Mouse (Mus musculus) cortical plate, adult 2 months (tissue): ENCODE measurements around the gene Itpripl2. TPM values are rescaled to one million over a fixed set of nuclear protein-coding genes. Genes with fewer than 3 reads are reported as not detected.

Experiments
- H3K27ac ChIP-seq: fragments of 200-500 bp; 2 replicates; pipeline ENCODE4 v1.5.1; 2012; ENCODE audit warnings: low read length, control low read depth, inconsistent platforms; ENCODE audit not compliant: insufficient read depth
- H3K4me1 ChIP-seq: fragments of 200-500 bp; 2 replicates; pipeline ENCODE4 v1.6.1; 2011; ENCODE audit warnings: low read length; ENCODE audit not compliant: control insufficient read depth, insufficient read depth
- H3K4me3 ChIP-seq: fragments of 200-500 bp; 2 replicates; pipeline ENCODE4 v1.5.1; 2011; ENCODE audit warnings: mild to moderate bottlenecking, low read length, control low read depth; ENCODE audit not compliant: insufficient read depth
- CTCF ChIP-seq: fragments of 200-500 bp; IDR thresholded peaks from 2 replicates; pipeline ENCODE4 v1.5.1; 2011; ENCODE audit warnings: mild to moderate bottlenecking, control low read depth, low read length; ENCODE audit not compliant: insufficient read depth; ENCODE audit errors: extremely low read depth
- POLR2A ChIP-seq: fragments of 200-500 bp; IDR thresholded peaks from 2 replicates; pipeline ENCODE4 v1.6.1; 2011; ENCODE audit warnings: mild to moderate bottlenecking, low read length, control low read depth; ENCODE audit not compliant: insufficient read depth; ENCODE audit errors: extremely low read depth
- polyA plus RNA-seq: library from polyadenylated mRNA; depleted of rRNA; stranded (reverse); fragments of >200 nt; gene quantifications from 2 replicates; pipeline ENCODE4 v1.2.3, GENCODE M21; 2012

Itpripl2 gene
- polyA plus RNA-seq, 1 experiment: 2.6 TPM

DNA sequence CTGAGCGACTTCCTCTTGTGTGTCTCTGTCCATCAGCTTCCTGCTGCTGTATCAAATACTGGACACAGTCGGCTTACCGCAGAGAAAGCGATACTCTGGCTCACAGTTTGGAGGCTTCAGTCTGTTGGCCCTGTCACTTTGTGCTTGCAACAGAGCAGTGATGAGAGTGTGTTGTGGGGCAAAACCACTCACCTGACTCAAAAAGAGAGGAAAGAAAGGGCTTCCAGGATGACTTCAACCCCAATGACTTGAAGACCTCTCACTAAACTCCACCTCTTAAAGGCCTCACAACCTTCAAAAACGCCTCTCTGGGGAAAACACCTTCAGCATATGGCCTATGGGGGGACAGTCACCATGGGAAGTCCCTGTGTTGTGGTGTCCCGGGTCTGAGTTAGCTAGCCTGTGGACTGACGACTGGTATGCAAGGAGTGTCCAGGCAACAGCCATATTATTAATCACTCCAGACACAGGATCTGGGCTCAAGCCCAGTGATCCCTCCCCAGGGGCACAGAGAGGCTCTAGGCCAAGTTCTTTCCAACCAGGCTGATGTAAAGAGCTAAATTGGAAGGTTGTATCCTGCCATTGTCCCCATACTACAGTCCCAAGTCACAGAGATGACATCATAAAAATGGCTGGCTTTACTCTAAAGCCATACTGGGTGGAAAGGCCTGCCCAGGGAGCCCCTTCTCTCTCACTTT is 16.6 kb downstream of the Itpripl2 start:
- Histone ChIP-seq H3K27ac (no peak overlapping the region), H3K4me3 (no peak overlapping the region), H3K4me1 (no peaks in the 10 kb centered on the region)
- TF ChIP-seq POLR2A: no peak
- no peak for TF ChIP-seq CTCF

DNA sequence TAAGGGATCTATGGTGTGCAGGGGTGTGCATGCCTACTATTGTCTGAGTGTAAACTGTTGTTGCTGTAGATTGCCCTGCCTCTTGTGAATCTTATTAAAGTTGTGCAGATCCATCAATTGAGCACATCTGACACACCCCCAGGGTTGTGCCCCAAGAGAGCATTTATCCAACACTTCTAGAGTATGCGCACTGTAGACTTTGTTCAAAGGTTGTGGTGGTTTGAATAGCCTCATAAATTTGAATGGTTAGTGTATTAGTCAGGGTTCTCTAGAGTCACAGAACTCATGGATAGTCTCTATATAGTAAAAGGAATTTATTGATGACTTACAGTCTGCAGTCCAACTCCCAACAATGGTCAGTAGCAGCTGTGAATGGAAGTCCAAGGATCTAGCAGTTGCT is 18.9 kb downstream of the Itpripl2 start:
- H3K27ac ChIP-seq: no peak overlapping the region
- H3K4me1 ChIP-seq: no peaks in the 10 kb centered on the region
- no peak overlapping the region for H3K4me3 ChIP-seq
- no peak for TF ChIP-seq POLR2A
- no peak for TF ChIP-seq CTCF

DNA sequence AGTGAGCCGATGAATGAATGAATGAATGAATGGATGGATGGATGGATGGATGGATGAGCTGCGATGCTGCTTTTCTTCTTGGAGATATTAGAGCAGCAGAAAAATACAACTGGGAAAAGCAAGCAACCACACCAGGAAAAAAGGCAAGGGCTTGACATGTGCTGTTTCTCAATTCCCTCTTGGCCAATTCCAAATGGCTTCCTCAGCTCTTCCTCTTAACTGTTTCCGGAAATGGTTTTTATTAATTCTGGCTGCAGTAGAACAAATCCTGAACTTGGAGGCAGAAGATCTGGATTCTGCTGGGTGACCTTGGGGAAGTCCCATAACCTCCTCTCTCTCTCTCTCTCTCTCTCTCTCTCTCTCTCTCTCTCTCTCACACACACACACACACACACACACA is 23.7 kb downstream of the Itpripl2 start:
- Histone ChIP-seq H3K4me1 (no peaks in the 10 kb centered on the region), H3K4me3 (no peak overlapping the region), H3K27ac (no peak overlapping the region)
- TF ChIP-seq POLR2A (no peak), CTCF (no peak)

DNA sequence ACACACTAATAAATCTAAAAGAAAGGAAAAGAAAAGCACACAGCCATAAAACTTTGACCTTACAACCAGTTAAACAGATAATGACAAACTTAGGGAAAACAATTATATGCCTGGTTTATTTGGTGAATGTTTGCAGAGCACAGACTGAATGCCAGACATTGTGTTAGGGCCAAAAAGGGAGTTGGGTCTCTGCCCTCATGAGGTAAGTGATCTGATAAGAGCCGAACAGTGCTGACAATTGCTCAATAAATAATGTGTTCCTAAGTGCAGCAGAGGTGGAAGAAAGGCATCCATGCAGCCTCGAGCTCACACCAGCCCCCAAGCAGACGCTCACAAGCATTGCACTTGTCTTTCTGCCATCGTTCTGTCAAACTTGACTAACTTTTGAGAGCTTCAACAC is 27.3 kb downstream of the Itpripl2 start:
- Histone ChIP-seq H3K4me3 (no peak overlapping the region), H3K4me1 (no peaks in the 10 kb centered on the region), H3K27ac (no peak overlapping the region)
- TF ChIP-seq CTCF (no peak), POLR2A (no peak)

DNA sequence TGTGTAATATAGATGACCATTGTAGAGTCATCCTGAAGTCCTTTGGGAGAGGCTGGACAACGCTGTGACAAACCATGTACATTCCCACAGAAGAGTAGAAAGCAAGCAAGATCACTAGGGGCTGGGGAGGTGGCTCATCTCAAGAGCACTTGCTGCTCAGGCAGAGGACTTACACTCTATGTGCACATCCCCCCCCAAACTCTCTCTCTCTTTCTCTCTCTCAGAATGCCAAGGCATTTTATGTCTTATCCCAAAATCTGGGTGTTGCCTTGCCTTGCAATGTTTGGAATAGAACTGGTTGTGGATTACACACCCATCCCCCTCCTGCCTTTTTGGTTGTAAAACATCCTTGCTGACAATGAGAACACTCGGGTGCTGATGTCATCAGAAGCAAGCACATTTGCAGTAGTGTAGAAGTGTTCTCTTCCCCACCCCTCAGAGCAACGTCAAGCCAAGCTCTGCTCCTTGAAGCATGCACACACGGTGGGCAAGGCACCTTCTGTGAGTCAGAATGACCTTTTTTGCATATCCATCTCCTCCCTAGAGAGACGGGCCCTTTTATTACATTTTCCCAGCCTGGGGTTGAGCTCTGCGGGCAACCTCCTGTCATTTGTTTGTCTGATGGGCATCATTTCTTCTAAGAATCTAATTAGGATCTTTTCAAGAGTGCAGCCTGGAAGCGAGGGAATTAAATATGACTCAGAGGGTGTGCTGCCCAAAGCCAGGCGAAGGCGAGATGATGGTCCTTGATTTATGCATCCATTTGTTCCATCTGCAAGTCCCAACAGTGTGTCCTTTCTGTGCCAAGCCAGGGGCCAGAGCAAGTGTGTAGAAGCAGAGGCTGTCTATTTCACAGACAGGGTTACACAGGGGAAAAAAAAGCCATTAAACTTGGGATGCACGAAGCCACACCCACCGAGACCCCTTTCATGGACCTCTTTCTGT is 28.7 kb downstream of the Itpripl2 start:
- Histone ChIP-seq H3K4me1 (no peaks in the 10 kb centered on the region), H3K4me3 (no peak overlapping the region), H3K27ac (no peak overlapping the region)
- TF ChIP-seq POLR2A (no peak), CTCF (no peak)

DNA sequence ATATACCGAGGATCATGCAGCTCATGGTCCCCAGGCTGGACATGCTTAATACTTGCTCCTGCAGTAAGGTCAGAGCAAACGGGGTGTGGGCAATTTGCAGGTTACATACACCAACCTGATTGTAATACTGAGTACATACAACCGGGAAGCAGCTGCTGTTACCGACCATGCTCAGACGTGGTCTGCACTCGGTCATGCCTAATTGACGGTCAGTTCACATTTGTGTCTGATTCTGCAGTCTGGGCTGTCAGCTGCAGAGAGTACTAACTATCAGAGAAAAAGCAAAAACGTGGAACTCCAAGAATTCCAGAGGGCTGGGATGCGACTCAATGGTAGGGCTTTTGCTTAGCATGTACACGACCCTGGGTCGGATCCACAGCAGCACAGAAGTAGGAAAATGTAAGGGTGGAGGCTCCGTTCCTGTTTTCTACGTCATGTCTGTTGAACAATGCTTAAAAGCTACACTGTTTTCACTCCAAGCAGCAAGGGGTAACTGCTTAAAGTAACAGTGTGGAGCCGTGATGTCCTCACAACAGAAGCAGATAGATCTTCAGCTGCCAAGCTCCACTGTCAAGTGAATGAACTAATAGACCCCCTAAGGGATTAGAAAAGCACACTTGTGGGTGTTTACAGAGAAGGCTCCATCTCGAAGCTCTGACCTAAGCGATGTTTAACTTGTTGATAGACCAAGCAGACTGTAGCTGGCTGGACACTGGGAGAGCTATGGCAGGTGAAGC is 30.2 kb downstream of the Itpripl2 start:
- Histone ChIP-seq H3K4me1 (no peaks in the 10 kb centered on the region), H3K27ac (no peak overlapping the region), H3K4me3 (no peak overlapping the region)
- TF ChIP-seq CTCF: no peak
- TF ChIP-seq POLR2A: no peak

DNA sequence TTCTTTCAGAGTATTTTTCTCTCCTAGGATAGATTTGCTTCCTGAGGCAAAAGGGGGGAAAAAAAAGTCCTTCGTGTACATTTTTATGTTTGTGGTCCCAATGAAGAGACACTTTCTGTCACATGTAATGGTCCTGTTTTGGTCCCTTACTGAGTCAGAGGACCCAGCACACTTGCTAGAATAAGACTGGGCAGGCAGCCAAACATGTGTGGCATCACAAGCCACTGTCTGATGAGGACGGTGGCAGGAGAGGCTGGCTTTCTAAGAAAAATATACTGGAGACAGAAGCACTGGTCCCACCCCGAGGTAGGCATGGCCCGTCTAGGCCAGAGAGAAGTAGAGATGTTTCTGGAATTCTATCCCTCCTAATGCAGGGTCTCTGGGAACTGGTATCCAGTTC is 38.1 kb downstream of the Itpripl2 start:
- H3K4me1 ChIP-seq: no peaks in the 10 kb centered on the region
- no peak overlapping the region for H3K27ac ChIP-seq
- TF ChIP-seq CTCF (no peak), POLR2A (no peak)
- H3K4me3 ChIP-seq: no peak overlapping the region

DNA sequence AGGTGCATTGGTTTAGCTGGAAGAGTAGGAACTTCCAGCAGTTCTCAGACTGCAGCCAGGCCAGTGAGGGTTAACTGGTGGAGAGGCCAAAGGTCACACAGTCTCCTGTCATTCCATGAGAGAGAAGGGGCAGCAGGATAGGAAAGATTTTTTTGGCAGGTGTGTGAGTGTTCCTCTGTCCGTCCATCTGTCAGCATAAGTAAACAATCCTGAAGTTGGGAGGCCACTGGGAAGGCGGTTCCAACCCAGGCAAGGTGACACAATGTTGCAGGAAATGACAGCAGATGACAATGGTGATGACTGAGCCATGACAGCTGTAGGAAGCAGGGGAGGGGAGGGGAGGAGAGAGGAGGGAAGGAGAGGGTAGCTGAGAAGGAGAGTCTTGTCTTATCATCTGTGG is 38.8 kb downstream of the Itpripl2 start:
- Histone ChIP-seq H3K27ac (no peak overlapping the region), H3K4me3 (no peak overlapping the region), H3K4me1 (no peaks in the 10 kb centered on the region)
- no peak for TF ChIP-seq POLR2A
- no peak for TF ChIP-seq CTCF
